Mouse (Mus musculus) spleen, postnatal 10 days (tissue): ENCODE measurements around the gene Zfp777.
A peak's percentile ranks its signal among the peaks of the same experiment; 100 is the strongest.

Source experiments
- DNase-seq, 2 experiments: peaks; one replicate each; pipeline ENCODE4 v3.0.0; 2021 to 2022; ENCODE audit warnings: low spot score in 2 of 2

Gene Zfp777

GRCm38 (mm10) chr6:48048426-48049272, at the start of gene Zfp777:
Gene Zfp777, minus strand, starts transcription at chr6:48048911.
- peak; percentile 71 to 84 for DNase-seq

GRCm38 (mm10) chr6:48086957-48087715, 38.4 kb upstream of the Zfp777 start:
- DNase-seq, result no peak

- DNase-seq, result peak; percentile 97 to 98
Measured at GRCm38 (mm10) chr6:48086471-48086878, 37.8 kb upstream of the Zfp777 start, which contains the start of gene Zfp746. Gene Zfp746, minus strand, starts transcription at chr6:48086593.

- peak; percentile 80 to 82 for DNase-seq
Measured at GRCm38 (mm10) chr6:48085521-48086404, 37.1 kb upstream of the Zfp777 start.

- no peak for DNase-seq
Measured at GRCm38 (mm10) chr6:48083733-48084191, 35.1 kb upstream of the Zfp777 start.

- DNase-seq, result no peak
Measured at GRCm38 (mm10) chr6:48081952-48082351, 33.2 kb upstream of the Zfp777 start.

GRCm38 (mm10) chr6:48081021-48081420, 32.3 kb upstream of the Zfp777 start:
- no peak for DNase-seq

- DNase-seq, result no peak
Measured at GRCm38 (mm10) chr6:48073316-48073715, 24.6 kb upstream of the Zfp777 start.

- DNase-seq, result no peak
Measured at GRCm38 (mm10) chr6:48067492-48067891, 18.8 kb upstream of the Zfp777 start.

GRCm38 (mm10) chr6:48065587-48066075, 16.9 kb upstream of the Zfp777 start:
- no peak for DNase-seq

- DNase-seq, result no peak
Measured at GRCm38 (mm10) chr6:48064451-48064850, 15.7 kb upstream of the Zfp777 start.

GRCm38 (mm10) chr6:48063940-48064339, 15.2 kb upstream of the Zfp777 start:
- no peak for DNase-seq

GRCm38 (mm10) chr6:48060895-48061294, 12.2 kb upstream of the Zfp777 start:
- DNase-seq, result no peak

- no peak for DNase-seq
Measured at GRCm38 (mm10) chr6:48060421-48060820, 11.7 kb upstream of the Zfp777 start.

GRCm38 (mm10) chr6:48052136-48052535, 3.4 kb upstream of the Zfp777 start:
- no peak for DNase-seq

GRCm38 (mm10) chr6:48051666-48052065, 3.0 kb upstream of the Zfp777 start:
- DNase-seq, result no peak

GRCm38 (mm10) chr6:48049273-48050065, 758 bp upstream of the Zfp777 start:
- no peak for DNase-seq

GRCm38 (mm10) chr6:48047450-48048351, 1.0 kb downstream of the Zfp777 start:
- DNase-seq, result peak; percentile 50 to 51

GRCm38 (mm10) chr6:48047114-48047449, 1.6 kb downstream of the Zfp777 start:
- no peak for DNase-seq

- no peak for DNase-seq
Measured at GRCm38 (mm10) chr6:48032661-48033060, 16.1 kb downstream of the Zfp777 start.
